Mouse (Mus musculus): ENCODE data around the gene Abcb11. TPM values are rescaled to one million over a fixed set of nuclear protein-coding genes. Genes with fewer than 3 reads are reported as not detected.

Abcb11 gene
- polyA plus RNA-seq, 1 experiment: 2.2 TPM

GRCm38 (mm10) chr2:69188732-69189131 lies 153.7 kb downstream of the Abcb11 start:
- no peak overlapping the region for H3K4me3 ChIP-seq (ENCODE audit: control insufficient read depth, low read depth, low read length)
- H3K4me1 ChIP-seq (ENCODE audit: control insufficient read depth, insufficient read depth, low read length): peaks cover 2% of the 10 kb centered on the region; the same call in 1 of the 2 replicates
- no peak for TF ChIP-seq CTCF (IDR thresholded peaks at IDR 0.05; ENCODE audit: control insufficient read depth, insufficient read depth, insufficient replicate concordance, low read depth, low read length)
- TF ChIP-seq POLR2A (IDR thresholded peaks at IDR 0.05; ENCODE audit: control insufficient read depth, low read depth, low read length): no peak
- no peaks in the 10 kb centered on the region for H3K36me3 ChIP-seq (ENCODE audit: control insufficient read depth, insufficient read depth, low read length)
- no peaks in the 10 kb centered on the region for H3K27me3 ChIP-seq (ENCODE audit: control insufficient read depth, insufficient read depth, low read length)
- no peak overlapping the region for H3K27ac ChIP-seq (ENCODE audit: control insufficient read depth, insufficient read depth, low read depth, low read length)

Other genes starting within 250 kb of the Abcb11 start
- 0.20 TPM in 1 of 2 replicates, not detected in the other for gene Nostrin, start 206.8 kb downstream of the Abcb11 start, polyA plus RNA-seq (2012; rRNA removed)
- gene Spc25, start 136.4 kb downstream of the Abcb11 start, polyA plus RNA-seq (2012; rRNA removed): 4.1 and 6.8 TPM in 2 replicates
- gene G6pc2, start 131.5 kb downstream of the Abcb11 start, polyA plus RNA-seq (2012; rRNA removed): 0.05 and 0.25 TPM in 2 replicates
- not detected in 2 replicates for gene Dhrs9, start 37.8 kb upstream of the Abcb11 start, polyA plus RNA-seq (2012; rRNA removed)
- 0.32 and 2.3 TPM in 2 replicates for gene Lrp2, start 243.4 kb upstream of the Abcb11 start, polyA plus RNA-seq (2012; rRNA removed)

Measured in testis, adult 2 months (tissue).